Mouse (Mus musculus) G1E (cell line): ENCODE data around the gene Atrnl1. TPM values are rescaled to one million over a fixed set of nuclear protein-coding genes. Genes with fewer than 3 reads are reported as not detected.

Source experiments
- ATAC-seq: 2 replicates; pipeline ENCODE4 v1.8.0; 2016; ENCODE audit warnings: mild to moderate bottlenecking; ENCODE audit not compliant: insufficient number of reproducible peaks, poor library complexity, low FRiP score, severe bottlenecking; ENCODE audit errors: extremely low read depth
- DNase-seq: peaks from one replicate; pipeline ENCODE4 v3.0.0; 2012; ENCODE audit warnings: low spot score
- H3K27me3 ChIP-seq: 2 replicates; pipeline ENCODE4 v1.6.1; 2012; ENCODE audit warnings: mild to moderate bottlenecking, low read length, inconsistent platforms; ENCODE audit not compliant: insufficient read depth
- H3K36me3 ChIP-seq: replicated peaks from 2 replicates; pipeline ENCODE3; 2012; ENCODE audit warnings: mild to moderate bottlenecking, inconsistent platforms
- H3K4me1 ChIP-seq: 2 replicates; pipeline ENCODE4 v1.6.1; 2012; ENCODE audit warnings: low read depth, low read length, inconsistent platforms, mixed read lengths; ENCODE audit not compliant: insufficient read depth
- H3K4me3 ChIP-seq: 2 replicates; pipeline ENCODE4 v1.5.1; 2012; ENCODE audit warnings: low read depth, mild to moderate bottlenecking, inconsistent platforms, low read length, moderate library complexity, mixed read lengths
- H3K9me3 ChIP-seq: replicated peaks from 2 replicates; pipeline ENCODE4 v1.6.1; 2012; ENCODE audit warnings: inconsistent platforms
- CTCF ChIP-seq: IDR thresholded peaks from 2 replicates; pipeline ENCODE4 v1.5.1; 2012; ENCODE audit warnings: low read depth, low read length, inconsistent platforms, mixed read lengths
- GATA1 ChIP-seq: IDR thresholded peaks from 2 replicates; pipeline ENCODE4 v1.6.1; 2012; ENCODE audit warnings: borderline replicate concordance, low read length, inconsistent platforms, mixed read lengths
- GATA2 ChIP-seq: IDR thresholded peaks from 2 replicates; pipeline ENCODE4 v1.6.1; 2012; ENCODE audit warnings: low read depth, low read length, inconsistent platforms, borderline replicate concordance
- POLR2AphosphoS5 ChIP-seq: IDR thresholded peaks from 2 replicates; pipeline ENCODE4 v1.6.1; 2012; ENCODE audit warnings: low read depth, low read length, inconsistent platforms; ENCODE audit not compliant: insufficient replicate concordance
- TAL1 ChIP-seq: conservative IDR thresholded peaks from 2 replicates; pipeline ENCODE4 v1.6.1; 2012; ENCODE audit warnings: low read depth, low read length, inconsistent platforms, mixed read lengths
- polyA plus RNA-seq: library from polyadenylated mRNA; stranded (reverse); fragments of >175 nt; gene quantifications from 2 replicates; pipeline ENCODE4 v1.2.3, GENCODE M21; 2012
- total RNA-seq, 2 experiments: library from RNA; stranded (forward) in 1 of 2; stranded (reverse) in 1 of 2; fragments of 200-1000 nt in 1 of 2; fragments of >200 nt in 1 of 2; fragmentation: Nextera tagmentation in 1 of 2; gene quantifications; 2 replicates each; pipeline ENCODE4 v1.2.3; 2014 to 2017

The Atrnl1 gene
- total and polyA plus RNA-seq, 3 experiments = 0.52 to 5.8 (median 3.2) TPM

GRCm38 (mm10) chr19:57997961-57998360 lies 387.1 kb downstream of the Atrnl1 start:
- 0 out of 2 replicates have a peak, but pooled peaks have one; percentile 12 for TF ChIP-seq CTCF
- TF ChIP-seq POLR2AphosphoS5 = no peak
- no peak for ATAC-seq
- H3K4me1 ChIP-seq = no peaks in the 10 kb centered on the region

GRCm38 (mm10) chr19:58011636-58012035 lies 400.8 kb downstream of the Atrnl1 start:
- Histone ChIP-seq H3K36me3 (no peaks in the 10 kb centered on the region), H3K27me3 (no peaks in the 10 kb centered on the region), H3K9me3 (no peaks in the 10 kb centered on the region; the same call in 1 of the 2 replicates), H3K4me1 (no peaks in the 10 kb centered on the region), H3K4me3 (no peak overlapping the region)
- DNase-seq = no peak
- TF ChIP-seq GATA2 = no peak
- no peak for TF ChIP-seq CTCF
- no peak for TF ChIP-seq TAL1
- TF ChIP-seq POLR2AphosphoS5 = no peak
- TF ChIP-seq GATA1 = no peak
- ATAC-seq = no peak

More at GRCm38 (mm10) chr19:57997961-57998360, 387.1 kb downstream of the Atrnl1 start:
- peaks cover 11% of the 10 kb centered on the region for H3K9me3 ChIP-seq
- no peak overlapping the region for H3K4me3 ChIP-seq
- DNase-seq = no peak
- no peaks in the 10 kb centered on the region for H3K27me3 ChIP-seq
- H3K36me3 ChIP-seq = no peaks in the 10 kb centered on the region

GRCm38 (mm10) chr19:58015741-58016140 lies 404.9 kb downstream of the Atrnl1 start:
- peaks cover 11% of the 10 kb centered on the region for H3K9me3 ChIP-seq
- no peaks in the 10 kb centered on the region for H3K27me3 ChIP-seq
- no peak for ATAC-seq
- H3K4me1 ChIP-seq = no peaks in the 10 kb centered on the region
- DNase-seq = no peak
- no peaks in the 10 kb centered on the region for H3K36me3 ChIP-seq
- TF ChIP-seq GATA2 = no peak
- no peak for TF ChIP-seq CTCF
- H3K4me3 ChIP-seq = no peak overlapping the region

- Histone ChIP-seq H3K27me3 (no peaks in the 10 kb centered on the region), H3K4me1 (no peaks in the 10 kb centered on the region), H3K9me3 (peaks cover 17% of the 10 kb centered on the region), H3K36me3 (no peaks in the 10 kb centered on the region), H3K4me3 (no peak overlapping the region)
- DNase-seq (no peak), ATAC-seq (no peak)
- TF ChIP-seq CTCF (no peak), TAL1 (no peak), GATA1 (no peak), POLR2AphosphoS5 (no peak), GATA2 (no peak)
These were observed 406.0 kb downstream of the Atrnl1 start for GRCm38 (mm10) chr19:58016561-58017453.

- H3K9me3 ChIP-seq = peaks cover 19% of the 10 kb centered on the region
- TF ChIP-seq GATA2 (no peak), TAL1 (no peak), CTCF (no peak), POLR2AphosphoS5 (no peak), GATA1 (no peak)
- no peaks in the 10 kb centered on the region for H3K36me3 ChIP-seq
- H3K27me3 ChIP-seq = no peaks in the 10 kb centered on the region
- DNase-seq (no peak), ATAC-seq (no peak)
- no peak overlapping the region for H3K4me3 ChIP-seq
- no peaks in the 10 kb centered on the region for H3K4me1 ChIP-seq
These were observed 406.6 kb downstream of the Atrnl1 start for GRCm38 (mm10) chr19:58017468-58017867.

GRCm38 (mm10) chr19:58018698-58019097 lies 407.9 kb downstream of the Atrnl1 start:
- no peak for TF ChIP-seq TAL1
- TF ChIP-seq POLR2AphosphoS5 = no peak
- no peak for TF ChIP-seq GATA1
- Histone ChIP-seq H3K27me3 (no peaks in the 10 kb centered on the region; the same call in 1 of the 2 replicates), H3K4me1 (no peaks in the 10 kb centered on the region), H3K9me3 (peaks cover 26% of the 10 kb centered on the region), H3K4me3 (no peak overlapping the region), H3K36me3 (no peaks in the 10 kb centered on the region)
- ATAC-seq = no peak
- no peak for DNase-seq
